Mouse (Mus musculus) spleen, postnatal 10 days (tissue): ENCODE data around the gene Slfn14.
"Not testable (repeated sequence)": the region's sequence is repeated elsewhere in the genome, so short reads cannot be mapped to it uniquely, and the experiment has no call there.

ENCODE experiments used
- DNase-seq, 2 experiments: peaks; one replicate each; pipeline ENCODE4 v3.0.0; 2021 to 2022; ENCODE audit warnings: low spot score in 2 of 2

Slfn14 gene

GRCm38 (mm10) chr11:83285627-83286026 is 899 bp downstream of the Slfn14 start:
- peak in 1 of 2 experiments; percentile 27 for DNase-seq

- peak in 1 of 2 experiments; percentile 13 for DNase-seq
Measured at GRCm38 (mm10) chr11:83282084-83282483, 4.4 kb downstream of the Slfn14 start.

- DNase-seq, result no peak
Measured at GRCm38 (mm10) chr11:83279691-83280090, 6.8 kb downstream of the Slfn14 start.

GRCm38 (mm10) chr11:83279024-83279423 is 7.5 kb downstream of the Slfn14 start:
- no peak for DNase-seq

GRCm38 (mm10) chr11:83276251-83276650 is 10.3 kb downstream of the Slfn14 start:
- DNase-seq, result no peak

GRCm38 (mm10) chr11:83271951-83272843 is 14.3 kb downstream of the Slfn14 start:
- peak in 1 of 2 experiments; percentile 71 for DNase-seq

GRCm38 (mm10) chr11:83271151-83271950 is 15.2 kb downstream of the Slfn14 start:
- DNase-seq, result peak; percentile 73 to 90

- DNase-seq, result no peak
Measured at GRCm38 (mm10) chr11:83270842-83271150, 15.7 kb downstream of the Slfn14 start.

- no peak for DNase-seq
Measured at GRCm38 (mm10) chr11:83263146-83263545, 23.4 kb downstream of the Slfn14 start.

GRCm38 (mm10) chr11:83262673-83263072 is 23.9 kb downstream of the Slfn14 start:
- peak in 1 of 2 experiments; percentile 63 for DNase-seq

GRCm38 (mm10) chr11:83257211-83257610 is 29.3 kb downstream of the Slfn14 start:
- DNase-seq, result not testable (repeated sequence)

GRCm38 (mm10) chr11:83239811-83240210 is 46.7 kb downstream of the Slfn14 start:
- no peak for DNase-seq

- DNase-seq, result no peak
Measured at GRCm38 (mm10) chr11:83238389-83238788, 48.1 kb downstream of the Slfn14 start.

- DNase-seq, result not testable (repeated sequence)
Measured at GRCm38 (mm10) chr11:83237390-83237789, 49.1 kb downstream of the Slfn14 start.

GRCm38 (mm10) chr11:83233621-83234020 is 52.9 kb downstream of the Slfn14 start:
- DNase-seq, result peak in 1 of 2 experiments; percentile 67

- DNase-seq, result peak in 1 of 2 experiments; percentile 54
Measured at GRCm38 (mm10) chr11:83230966-83231365, 55.6 kb downstream of the Slfn14 start.

GRCm38 (mm10) chr11:83227926-83228723 is 58.4 kb downstream of the Slfn14 start:
- DNase-seq, result no peak

GRCm38 (mm10) chr11:83225371-83225960 is 61.1 kb downstream of the Slfn14 start:
- no peak for DNase-seq
